Mouse (Mus musculus) forebrain, embryonic 14.5 days (tissue): ENCODE measurements around the gene Tnni2. TPM values are rescaled to one million over a fixed set of nuclear protein-coding genes. Genes with fewer than 3 reads are reported as not detected.
A peak's percentile ranks its signal among the peaks of the same experiment; 100 is the strongest.

Experiments used
- ATAC-seq: fragments of 200-750 bp; cut with Nextera tagmentation; 2 replicates; pipeline ENCODE4 v1.8.0; 2017; ENCODE audit warnings: mild to moderate bottlenecking, moderate library complexity
- DNase-seq: peaks from one replicate; pipeline ENCODE4 v3.0.0-alpha.2; 2015; ENCODE audit warnings: low spot score
- H3K27ac ChIP-seq: fragments of 300-500 bp; sonication (generic); 2 replicates; pipeline ENCODE4 v1.5.1; 2014; ENCODE audit warnings: low read depth, mild to moderate bottlenecking, control low read depth, low read length, moderate library complexity
- H3K27me3 ChIP-seq: fragments of 300-500 bp; sonication (generic); replicated peaks from 2 replicates; pipeline ENCODE4 v1.6.1; 2014; ENCODE audit warnings: low read length, control low read depth, mixed read lengths; ENCODE audit not compliant: control insufficient read depth, insufficient read depth
- H3K36me3 ChIP-seq: fragments of 300-500 bp; sonication (generic); 2 replicates; pipeline ENCODE4 v1.6.1; 2014; ENCODE audit warnings: low read length, control low read depth; ENCODE audit not compliant: control insufficient read depth, insufficient read depth
- H3K4me1 ChIP-seq: fragments of 300-500 bp; sonication (generic); 2 replicates; pipeline ENCODE4 v1.6.1; 2014; ENCODE audit warnings: antibody characterized with exemption, low read length, control low read depth; ENCODE audit not compliant: control insufficient read depth, insufficient read depth
- H3K4me2 ChIP-seq: fragments of 300-500 bp; sonication (generic); 2 replicates; pipeline ENCODE4 v1.6.1; 2014; ENCODE audit warnings: mild to moderate bottlenecking, control low read depth, low read length
- H3K4me3 ChIP-seq: fragments of 300-500 bp; sonication (generic); 2 replicates; pipeline ENCODE4 v1.5.1; 2014; ENCODE audit warnings: low read depth, low read length, control low read depth
- H3K9ac ChIP-seq: fragments of 300-500 bp; sonication (generic); 2 replicates; pipeline ENCODE4 v1.6.1; 2014; ENCODE audit warnings: mild to moderate bottlenecking, low read length, control low read depth, moderate library complexity
- H3K9me3 ChIP-seq: fragments of 300-500 bp; sonication (generic); replicated peaks from 2 replicates; pipeline ENCODE4 v1.6.1; 2016; ENCODE audit warnings: low read length, control low read depth, mixed read lengths; ENCODE audit not compliant: control insufficient read depth
- WGBS: fragments of 180-500 bp; shearing (Covaris S2); extraction: QIAGEN DNeasy Blood & Tissue Kit; methylation state at CpG from one replicate; pipeline ENCODE4 v1.1.7; 2014; 5-methylcytosine and 5-hydroxymethylcytosine counted together
- polyA plus RNA-seq: library from polyadenylated mRNA; unstranded; fragments of >200 nt; fragmentation: Nextera tagmentation; extraction: Ambion mirVana; gene quantifications from 2 replicates; pipeline ENCODE4 v1.2.1, GENCODE M21; 2014

The Tnni2 gene
- polyA plus RNA-seq, 1 experiment from 2014 or later, result 0.67 TPM

GRCm38 (mm10) chr7:142434137-142434865 is 7.3 kb upstream of the Tnni2 start, which contains the start of gene Syt8:
Gene Syt8 (plus strand): TSS chr7:142434850.
- H3K4me3 ChIP-seq, result no peak within 1 kb of the TSS
- no peak within 1 kb of the TSS for H3K27ac ChIP-seq
- no peaks in the 10 kb centered on the region for H3K27me3 ChIP-seq
- peaks cover 10% of the 10 kb centered on the region for H3K4me1 ChIP-seq
- H3K9ac ChIP-seq, result no peak within 1 kb of the TSS
- ATAC-seq, result no peak
- no peak within 1 kb of the TSS for H3K4me2 ChIP-seq
- no peaks in the 10 kb centered on the region for H3K36me3 ChIP-seq
- no peaks in the 10 kb centered on the region for H3K9me3 ChIP-seq
- no peak for DNase-seq
- WGBS, result 89% methylated on average over 10 of the region's 10 CpGs

GRCm38 (mm10) chr7:142435524-142435923 is 6.1 kb upstream of the Tnni2 start:
- ATAC-seq (0 out of 2 replicates have a peak, but pooled peaks have one; percentile 42), DNase-seq (peak; percentile 79)
- peaks cover 3% of the 10 kb centered on the region for H3K4me1 ChIP-seq
- no peaks in the 10 kb centered on the region for H3K9me3 ChIP-seq
- H3K9ac ChIP-seq, result no peak overlapping the region
- H3K36me3 ChIP-seq, result no peaks in the 10 kb centered on the region
- no peak overlapping the region for H3K4me3 ChIP-seq
- H3K27ac ChIP-seq, result no peak overlapping the region
- H3K4me2 ChIP-seq, result no peak overlapping the region
- 22% methylated on average over 4 of the region's 4 CpGs for WGBS
- H3K27me3 ChIP-seq, result no peaks in the 10 kb centered on the region

- H3K27ac ChIP-seq, result no peak overlapping the region
- H3K9ac ChIP-seq, result no peak overlapping the region
- no peaks in the 10 kb centered on the region for H3K9me3 ChIP-seq
- H3K27me3 ChIP-seq, result no peaks in the 10 kb centered on the region
- H3K4me1 ChIP-seq, result no peaks in the 10 kb centered on the region
- H3K4me2 ChIP-seq, result no peak overlapping the region
- DNase-seq (no peak), ATAC-seq (no peak)
- 79% methylated on average over 5 of the region's 5 CpGs for WGBS
- no peaks in the 10 kb centered on the region for H3K36me3 ChIP-seq
- no peak overlapping the region for H3K4me3 ChIP-seq
These were observed 4.3 kb upstream of the Tnni2 start for GRCm38 (mm10) chr7:142437324-142437723.

- H3K27me3 ChIP-seq, result no peaks in the 10 kb centered on the region
- 86% methylated on average over 14 of the region's 14 CpGs for WGBS
These were observed 1.6 kb upstream of the Tnni2 start for GRCm38 (mm10) chr7:142439966-142440365.

GRCm38 (mm10) chr7:142440657-142441114 is 922 bp upstream of the Tnni2 start:
- ATAC-seq (peak; percentile 55; the same call in 1 of the 2 replicates), DNase-seq (peak; percentile 77)
- Histone ChIP-seq H3K4me1 (no peaks in the 10 kb centered on the region), H3K9me3 (no peaks in the 10 kb centered on the region), H3K36me3 (no peaks in the 10 kb centered on the region), H3K9ac (no peak overlapping the region), H3K27ac (no peak overlapping the region), H3K27me3 (no peaks in the 10 kb centered on the region), H3K4me2 (no peak overlapping the region), H3K4me3 (no peak overlapping the region)
- 70% methylated on average over 5 of the region's 5 CpGs for WGBS

More at GRCm38 (mm10) chr7:142439966-142440365, 1.6 kb upstream of the Tnni2 start:
- no peak for ATAC-seq
- Histone ChIP-seq H3K9ac (no peak overlapping the region), H3K4me3 (no peak overlapping the region), H3K36me3 (no peaks in the 10 kb centered on the region), H3K9me3 (no peaks in the 10 kb centered on the region), H3K27ac (no peak overlapping the region), H3K4me2 (no peak overlapping the region), H3K4me1 (no peaks in the 10 kb centered on the region)
- DNase-seq, result no peak

GRCm38 (mm10) chr7:142442081-142442907 is 686 bp downstream of the Tnni2 start:
- DNase-seq, result no peak
- Histone ChIP-seq H3K4me3 (no peak overlapping the region), H3K9ac (no peak overlapping the region), H3K4me1 (no peaks in the 10 kb centered on the region), H3K27me3 (no peaks in the 10 kb centered on the region), H3K4me2 (no peak overlapping the region), H3K9me3 (no peaks in the 10 kb centered on the region), H3K36me3 (no peaks in the 10 kb centered on the region), H3K27ac (no peak overlapping the region)
- WGBS, result 85% methylated on average over 9 of the region's 9 CpGs
- no peak for ATAC-seq

GRCm38 (mm10) chr7:142442908-142443420 is 1.4 kb downstream of the Tnni2 start:
- Histone ChIP-seq H3K36me3 (no peaks in the 10 kb centered on the region), H3K4me2 (no peak overlapping the region), H3K4me1 (no peaks in the 10 kb centered on the region), H3K9ac (no peak overlapping the region), H3K4me3 (no peak overlapping the region), H3K27ac (no peak overlapping the region), H3K9me3 (no peaks in the 10 kb centered on the region), H3K27me3 (no peaks in the 10 kb centered on the region)
- DNase-seq, result no peak
- WGBS, result 95% methylated on average over 7 of the region's 7 CpGs
- ATAC-seq, result no peak

- Histone ChIP-seq H3K36me3 (no peaks in the 10 kb centered on the region), H3K4me2 (no peak overlapping the region), H3K4me1 (no peaks in the 10 kb centered on the region), H3K27ac (no peak overlapping the region), H3K9me3 (no peaks in the 10 kb centered on the region), H3K9ac (no peak overlapping the region), H3K4me3 (no peak overlapping the region), H3K27me3 (no peaks in the 10 kb centered on the region)
- 92% methylated on average over 5 of the region's 5 CpGs for WGBS
- DNase-seq, result no peak
- no peak for ATAC-seq
These were observed 1.9 kb downstream of the Tnni2 start for GRCm38 (mm10) chr7:142443474-142443873.
